Mouse (Mus musculus): ENCODE data around the gene Tnrc18.
A peak's percentile ranks its signal among the peaks of the same experiment; 100 is the strongest.

DNA sequence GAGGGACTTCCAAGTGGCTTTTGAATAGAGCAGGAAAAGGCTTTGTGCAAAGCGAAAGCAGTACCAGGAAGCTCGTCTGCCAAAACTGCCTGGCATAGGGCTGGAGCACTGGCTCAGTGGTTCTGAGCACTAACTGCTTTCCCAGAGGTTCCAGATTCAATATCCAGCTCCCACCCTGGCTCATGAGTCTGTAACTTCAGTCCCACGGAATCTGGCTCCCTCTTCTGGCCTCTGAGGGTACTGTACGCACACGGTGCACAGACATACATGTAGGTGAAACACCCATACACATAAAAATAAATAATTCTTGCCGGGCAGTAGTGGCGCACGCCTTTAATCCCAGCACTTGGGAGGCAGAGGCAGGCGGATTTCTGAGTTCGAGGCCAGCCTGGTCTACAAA lies 37.4 kb upstream of the Tnrc18 start:
- no peak for TF ChIP-seq POLR2A (IDR thresholded peaks at IDR 0.05; ENCODE audit: insufficient read depth, low read length)
- TF ChIP-seq EP300 (IDR thresholded peaks at IDR 0.05; ENCODE audit: insufficient read depth, low read depth, low read length), result no peak
- TF ChIP-seq CTCF (IDR thresholded peaks at IDR 0.05; ENCODE audit: low read depth, low read length), result peak; percentile 87
